Mouse (Mus musculus) cerebellum, adult 8-10 months (tissue): ENCODE data around the gene 4921504E06Rik.

Experiments
- DNase-seq: peaks from one replicate; pipeline ENCODE4 v3.0.0; 2022

Gene 4921504E06Rik

GRCm38 (mm10) chr2:19553821-19554592, at the start of gene 4921504E06Rik:
TSS of gene 4921504E06Rik (minus strand) at chr2:19553914.
- DNase-seq: peak; percentile 25

GRCm38 (mm10) chr2:19601386-19601925, 47.7 kb upstream of the 4921504E06Rik start:
- no peak for DNase-seq

- DNase-seq: no peak
These were observed 47.1 kb upstream of the 4921504E06Rik start for GRCm38 (mm10) chr2:19600860-19601259.

GRCm38 (mm10) chr2:19599801-19600200, 46.1 kb upstream of the 4921504E06Rik start:
- DNase-seq: no peak

- no peak for DNase-seq
These were observed 43.3 kb upstream of the 4921504E06Rik start for GRCm38 (mm10) chr2:19596988-19597387.

- DNase-seq: no peak
These were observed 42.7 kb upstream of the 4921504E06Rik start for GRCm38 (mm10) chr2:19596426-19596825.

GRCm38 (mm10) chr2:19594856-19595255, 41.1 kb upstream of the 4921504E06Rik start:
- DNase-seq: no peak

GRCm38 (mm10) chr2:19579846-19580245, 26.1 kb upstream of the 4921504E06Rik start:
- no peak for DNase-seq

GRCm38 (mm10) chr2:19579180-19579579, 25.5 kb upstream of the 4921504E06Rik start:
- no peak for DNase-seq

GRCm38 (mm10) chr2:19562114-19562829, 8.6 kb upstream of the 4921504E06Rik start:
- DNase-seq: no peak

- DNase-seq: no peak
These were observed 6.9 kb upstream of the 4921504E06Rik start for GRCm38 (mm10) chr2:19560654-19561053.

- DNase-seq: no peak
These were observed 6.4 kb upstream of the 4921504E06Rik start for GRCm38 (mm10) chr2:19560071-19560470.

GRCm38 (mm10) chr2:19551396-19551795, 2.3 kb downstream of the 4921504E06Rik start:
- no peak for DNase-seq

GRCm38 (mm10) chr2:19540906-19541305, 12.8 kb downstream of the 4921504E06Rik start:
- no peak for DNase-seq

GRCm38 (mm10) chr2:19529428-19529827, 24.3 kb downstream of the 4921504E06Rik start:
- no peak for DNase-seq

GRCm38 (mm10) chr2:19528797-19529196, 24.9 kb downstream of the 4921504E06Rik start:
- DNase-seq: peak; percentile 40

- no peak for DNase-seq
These were observed 29.6 kb downstream of the 4921504E06Rik start for GRCm38 (mm10) chr2:19524071-19524470.

GRCm38 (mm10) chr2:19521662-19522061, 32.1 kb downstream of the 4921504E06Rik start:
- peak; percentile 2 for DNase-seq

GRCm38 (mm10) chr2:19520617-19521016, 33.1 kb downstream of the 4921504E06Rik start:
- DNase-seq: no peak

GRCm38 (mm10) chr2:19519768-19520167, 33.9 kb downstream of the 4921504E06Rik start:
- peak; percentile 23 for DNase-seq

- no peak for DNase-seq
These were observed 35.8 kb downstream of the 4921504E06Rik start for GRCm38 (mm10) chr2:19517952-19518351.

- DNase-seq: no peak
These were observed 41.3 kb downstream of the 4921504E06Rik start for GRCm38 (mm10) chr2:19512381-19512780.

GRCm38 (mm10) chr2:19511032-19511431, 42.7 kb downstream of the 4921504E06Rik start:
- no peak for DNase-seq

GRCm38 (mm10) chr2:19505744-19506143, 48.0 kb downstream of the 4921504E06Rik start:
- DNase-seq: no peak
